Mouse (Mus musculus) heart, adult 2 months (tissue): Measurements from ENCODE around the gene Orc5. TPM values are rescaled to one million over a fixed set of nuclear protein-coding genes. Genes with fewer than 3 reads are reported as not detected.

Experiments
- DNase-seq, 2 experiments: peaks; one replicate each; pipeline ENCODE4 v3.0.0; 2021
- H3K27ac ChIP-seq: fragments of 200-600 bp; 2 replicates; pipeline ENCODE4 v1.8.1; 2022
- H3K27me3 ChIP-seq: fragments of 200-500 bp; 2 replicates; pipeline ENCODE4 v1.6.1; 2012; ENCODE audit warnings: mild to moderate bottlenecking, low read length, inconsistent platforms, mixed read lengths; ENCODE audit not compliant: control insufficient read depth, insufficient read depth
- H3K36me3 ChIP-seq: fragments of 200-500 bp; 2 replicates; pipeline ENCODE4 v1.6.1; 2012; ENCODE audit warnings: low read length, inconsistent platforms; ENCODE audit not compliant: control insufficient read depth, insufficient read depth
- H3K4me1 ChIP-seq: fragments of 200-500 bp; 2 replicates; pipeline ENCODE4 v1.6.1; 2011; ENCODE audit warnings: low read length; ENCODE audit not compliant: control insufficient read depth, insufficient read depth
- H3K4me3 ChIP-seq: fragments of 200-600 bp; 2 replicates; pipeline ENCODE4 v1.8.1; 2022
- H3K79me2 ChIP-seq: fragments of 200-500 bp; replicated peaks from 2 replicates; pipeline ENCODE4 v1.6.1; 2012; ENCODE audit warnings: mild to moderate bottlenecking, inconsistent platforms, low read length, moderate library complexity, mixed read lengths; ENCODE audit not compliant: control insufficient read depth, insufficient read depth
- H3K9ac ChIP-seq: fragments of 200-500 bp; 2 replicates; pipeline ENCODE4 v1.6.1; 2012; ENCODE audit warnings: low read depth, mild to moderate bottlenecking, control low read depth, inconsistent platforms, low read length, mixed read lengths
- CTCF ChIP-seq: fragments of 200-600 bp; IDR thresholded peaks from 2 replicates; pipeline ENCODE4 v1.8.1; 2022; ENCODE audit warnings: antibody characterized with exemption, mild to moderate bottlenecking, moderate library complexity
- EP300 ChIP-seq: fragments of 200-500 bp; IDR thresholded peaks from 2 replicates; pipeline ENCODE4 v1.6.1; 2011; ENCODE audit warnings: low read depth, low read length, control low read depth; ENCODE audit not compliant: insufficient read depth
- POLR2A ChIP-seq: fragments of 200-500 bp; IDR thresholded peaks from 2 replicates; pipeline ENCODE4 v1.6.1; 2011; ENCODE audit warnings: mild to moderate bottlenecking, low read depth, low read length, control low read depth; ENCODE audit not compliant: insufficient read depth
- WGBS: fragments of 180-500 bp; shearing (Covaris S2); methylation state at CpG from one replicate; pipeline ENCODE4 v1.1.7; 2018; 5-methylcytosine and 5-hydroxymethylcytosine counted together
- intact Hi-C: fragments of 180-260 bp; cut with DNase I; formaldehyde crosslinking; loops from one replicate; pipeline ENCODE4 v1.15.1; 2025
- polyA plus RNA-seq: library from polyadenylated mRNA; depleted of rRNA; stranded (reverse); fragments of >200 nt; gene quantifications from 2 replicates; pipeline ENCODE4 v1.2.3, GENCODE M21; 2012
- total RNA-seq, 2 experiments: library from RNA; stranded (reverse); gene quantifications; 2 replicates each; pipeline ENCODE4 v1.2.3; 2021

The Orc5 gene
- total and polyA plus RNA-seq, 3 experiments: 4.0 to 7.7 (median 7.7) TPM

- Histone ChIP-seq H3K4me1 (peaks cover 1% of the 10 kb centered on the region; the same call in 1 of the 2 replicates), H3K9ac (no peak overlapping the region), H3K36me3 (0 out of 2 replicates have a peak, but pooled peaks cover 3% of the 10 kb centered on the region), H3K79me2 (no peaks in the 10 kb centered on the region), H3K27ac (no peak overlapping the region), H3K4me3 (no peak overlapping the region), H3K27me3 (no peaks in the 10 kb centered on the region)
- intact Hi-C loops: no loop called here
- no peak for TF ChIP-seq POLR2A
- no peak for TF ChIP-seq CTCF
- TF ChIP-seq EP300: no peak
- DNase-seq: no peak
- 85% methylated on average over 5 of the region's 5 CpGs for WGBS
These were observed 3.7 kb downstream of the Orc5 start for GRCm38 (mm10) chr5:22546536-22546935.

- TF ChIP-seq EP300: no peak
- TF ChIP-seq POLR2A: no peak
- TF ChIP-seq CTCF: no peak
- Histone ChIP-seq H3K79me2 (no peaks in the 10 kb centered on the region), H3K4me3 (no peak overlapping the region), H3K27ac (no peak overlapping the region), H3K27me3 (no peaks in the 10 kb centered on the region), H3K36me3 (0 out of 2 replicates have a peak, but pooled peaks cover 3% of the 10 kb centered on the region), H3K9ac (no peak overlapping the region), H3K4me1 (peaks cover 1% of the 10 kb centered on the region; the same call in 1 of the 2 replicates)
- DNase-seq: no peak
- intact Hi-C loops: no loop called here
These were observed 4.9 kb downstream of the Orc5 start for GRCm38 (mm10) chr5:22545305-22545704.

- WGBS: 98% methylated on average over 2 of the region's 2 CpGs
- intact Hi-C loops: no loop called here
- Histone ChIP-seq H3K4me3 (no peak overlapping the region), H3K36me3 (0 out of 2 replicates have a peak, but pooled peaks cover 6% of the 10 kb centered on the region), H3K27ac (no peak overlapping the region), H3K4me1 (peaks cover 3% of the 10 kb centered on the region; the same call in 1 of the 2 replicates), H3K9ac (no peak overlapping the region), H3K27me3 (no peaks in the 10 kb centered on the region), H3K79me2 (no peaks in the 10 kb centered on the region)
- no peak for DNase-seq
- TF ChIP-seq POLR2A (no peak), EP300 (no peak), CTCF (no peak)
These were observed 7.6 kb downstream of the Orc5 start for GRCm38 (mm10) chr5:22542676-22543075.

- 66% methylated on average over 7 of the region's 7 CpGs for WGBS
- TF ChIP-seq EP300 (no peak), CTCF (no peak), POLR2A (no peak)
- Histone ChIP-seq H3K4me1 (peaks cover 3% of the 10 kb centered on the region; the same call in 1 of the 2 replicates), H3K36me3 (0 out of 2 replicates have a peak, but pooled peaks cover 2% of the 10 kb centered on the region), H3K27me3 (no peaks in the 10 kb centered on the region), H3K27ac (no peak overlapping the region), H3K79me2 (no peaks in the 10 kb centered on the region), H3K4me3 (no peak overlapping the region), H3K9ac (no peak overlapping the region)
- DNase-seq: no peak
- intact Hi-C loops: no loop called here
These were observed 11.1 kb downstream of the Orc5 start for GRCm38 (mm10) chr5:22538996-22539600.

GRCm38 (mm10) chr5:22536695-22537094 is 13.5 kb downstream of the Orc5 start:
- no peak overlapping the region for H3K9ac ChIP-seq
- DNase-seq: no peak
- H3K4me1 ChIP-seq: peaks cover 3% of the 10 kb centered on the region; the same call in 1 of the 2 replicates
- H3K27me3 ChIP-seq: no peaks in the 10 kb centered on the region
- no peaks in the 10 kb centered on the region for H3K79me2 ChIP-seq
- intact Hi-C loops: no loop called here
- 80% methylated on average over 1 of the region's 1 CpGs for WGBS
- no peak for TF ChIP-seq CTCF
- no peak for TF ChIP-seq POLR2A
- TF ChIP-seq EP300: no peak
- H3K27ac ChIP-seq: no peak overlapping the region
- no peak overlapping the region for H3K4me3 ChIP-seq
- H3K36me3 ChIP-seq: 0 out of 2 replicates have a peak, but pooled peaks cover 2% of the 10 kb centered on the region

- TF ChIP-seq POLR2A (no peak), CTCF (no peak), EP300 (no peak)
- H3K36me3 ChIP-seq: no peaks in the 10 kb centered on the region; the same call in 1 of the 2 replicates
- intact Hi-C loops: no loop called here
- no peaks in the 10 kb centered on the region for H3K27me3 ChIP-seq
- H3K79me2 ChIP-seq: no peaks in the 10 kb centered on the region
- no peak overlapping the region for H3K27ac ChIP-seq
- H3K9ac ChIP-seq: no peak overlapping the region
- no peak overlapping the region for H3K4me3 ChIP-seq
- WGBS: 89% methylated on average over 5 of the region's 5 CpGs
- no peak for DNase-seq
- H3K4me1 ChIP-seq: no peaks in the 10 kb centered on the region
These were observed 17.7 kb downstream of the Orc5 start for GRCm38 (mm10) chr5:22532571-22532970.
